Mouse (Mus musculus): Measurements from ENCODE around the gene Fancf. TPM values are rescaled to one million over a fixed set of nuclear protein-coding genes. Genes with fewer than 3 reads are reported as not detected.

Fancf gene
- total RNA-seq, 2 experiments from 2014 or later: 9.3 to 11.9 TPM

DNA sequence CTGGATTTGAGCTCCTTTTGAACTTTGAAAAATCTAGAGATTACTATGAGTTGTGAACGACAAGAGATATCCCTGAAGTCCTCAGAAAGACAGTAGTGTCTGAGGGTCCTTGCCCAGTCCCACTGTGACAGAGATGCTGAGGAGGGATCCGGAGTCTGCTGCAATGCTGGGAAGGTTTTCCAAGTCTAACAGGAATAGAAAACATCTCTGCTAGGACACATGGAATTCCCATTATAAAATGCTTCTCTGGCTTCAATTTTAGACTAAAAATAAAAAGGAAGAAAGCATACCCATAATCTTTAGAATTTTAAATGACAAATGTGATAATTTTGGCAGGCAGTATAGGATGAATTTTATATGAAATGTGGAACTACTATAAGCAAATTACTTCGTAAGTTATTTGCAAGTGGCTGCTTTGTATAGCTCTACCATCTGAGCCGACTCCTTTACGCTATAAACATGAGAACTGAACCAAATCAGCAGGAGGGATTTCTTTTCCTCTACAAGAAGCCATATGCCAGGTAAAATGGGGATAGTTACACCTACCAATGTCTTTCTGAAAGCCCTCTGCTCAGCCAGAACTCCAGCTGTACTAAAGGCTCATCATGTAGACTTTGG lies 10.1 kb downstream of the Fancf start:
- no peak for ATAC-seq (replicated peaks; ENCODE audit: low FRiP score, low TSS enrichment, poor library complexity, severe bottlenecking)

DNA sequence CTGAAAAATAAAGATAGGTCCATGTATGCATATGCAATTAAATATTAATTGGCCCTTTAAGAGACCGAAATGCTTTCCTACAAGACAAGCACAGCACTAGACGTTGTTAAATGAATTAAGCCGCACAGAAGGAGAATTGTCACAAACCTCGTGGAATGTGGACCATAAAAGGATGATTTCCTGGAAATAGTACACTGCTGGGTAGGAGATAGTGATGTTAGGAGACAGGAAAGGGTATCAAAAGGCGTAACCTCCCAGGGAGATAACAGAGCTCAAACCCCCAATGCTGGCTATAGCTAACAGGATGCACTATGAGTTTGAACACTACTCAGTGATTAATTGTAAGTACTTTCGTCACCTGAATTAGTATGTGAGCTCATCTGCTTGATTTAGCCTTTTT lies 11.2 kb downstream of the Fancf start:
- no peak for ATAC-seq (replicated peaks; ENCODE audit: low FRiP score, low TSS enrichment, poor library complexity, severe bottlenecking)

- no peak for ATAC-seq (replicated peaks; ENCODE audit: low FRiP score, low TSS enrichment, poor library complexity, severe bottlenecking)
Observed at GRCm38 (mm10) chr7:51840515-51840914, 21.6 kb downstream of the Fancf start.

GRCm38 (mm10) chr7:51831917-51832316 lies 30.1 kb downstream of the Fancf start:
- ATAC-seq (replicated peaks; ENCODE audit: low FRiP score, low TSS enrichment, poor library complexity, severe bottlenecking): no peak

GRCm38 (mm10) chr7:51823562-51824338 lies 38.3 kb downstream of the Fancf start:
- ATAC-seq (replicated peaks; ENCODE audit: low FRiP score, low TSS enrichment, poor library complexity, severe bottlenecking): no peak

DNA sequence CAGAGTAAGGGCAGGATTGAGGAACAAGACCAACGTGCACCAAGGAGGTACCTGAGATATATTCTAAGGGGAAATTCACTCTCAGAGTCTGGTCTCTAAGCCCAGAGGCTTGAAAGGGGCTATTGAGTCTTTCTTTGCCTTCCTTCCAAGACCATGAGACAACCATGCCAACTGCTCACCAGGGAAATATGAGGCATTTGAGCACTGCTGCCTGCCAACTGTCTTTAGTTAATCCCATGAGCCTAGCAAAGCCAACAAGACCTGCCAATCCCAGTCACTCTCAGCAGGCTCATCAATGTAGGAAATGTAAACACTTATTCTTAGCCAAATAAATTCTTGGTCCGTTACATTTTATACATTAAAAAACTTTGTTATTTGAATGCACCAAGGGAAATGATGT lies 40.6 kb downstream of the Fancf start:
- no peak for ATAC-seq (replicated peaks; ENCODE audit: low FRiP score, low TSS enrichment, poor library complexity, severe bottlenecking)

- ATAC-seq (replicated peaks; ENCODE audit: low FRiP score, low TSS enrichment, poor library complexity, severe bottlenecking): no peak
Observed at GRCm38 (mm10) chr7:51819891-51820290, 42.2 kb downstream of the Fancf start.

- ATAC-seq (replicated peaks; ENCODE audit: low FRiP score, low TSS enrichment, poor library complexity, severe bottlenecking): no peak
Observed at GRCm38 (mm10) chr7:51818251-51818974, 43.7 kb downstream of the Fancf start.

DNA sequence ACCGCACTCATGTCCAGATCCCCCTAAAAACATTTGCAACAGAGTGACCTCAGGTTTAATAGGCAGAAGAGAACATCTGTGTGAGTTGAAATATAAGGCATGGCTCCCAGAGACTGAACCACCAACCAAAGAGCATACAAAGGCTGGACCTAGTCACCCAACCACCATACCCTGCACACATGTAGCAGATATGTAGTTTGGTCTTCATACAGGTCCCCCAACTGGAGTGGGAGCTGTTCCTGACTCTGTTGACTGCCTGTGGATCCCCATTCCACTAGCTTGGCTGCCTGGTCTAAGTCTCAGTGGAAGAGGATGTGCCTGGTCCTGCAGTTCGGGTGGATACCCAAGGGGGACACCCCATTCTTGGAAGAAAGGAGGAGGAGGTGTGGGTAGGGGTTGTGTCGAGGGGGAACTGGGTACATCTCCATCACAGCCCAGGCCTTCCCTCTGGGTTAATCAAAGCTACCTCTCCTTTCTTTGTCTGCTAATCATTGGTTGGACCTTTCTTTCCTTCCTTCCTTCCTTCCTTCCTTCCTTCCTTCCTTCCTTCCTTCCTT lies 45.7 kb downstream of the Fancf start:
- no peak for ATAC-seq (replicated peaks; ENCODE audit: low FRiP score, low TSS enrichment, poor library complexity, severe bottlenecking)

- ATAC-seq (replicated peaks; ENCODE audit: low FRiP score, low TSS enrichment, poor library complexity, severe bottlenecking): no peak
Observed at GRCm38 (mm10) chr7:51815473-51816282, 46.4 kb downstream of the Fancf start.

Other genes starting within 250 kb of the Fancf start
- not detected in 2 replicates for gene Slc17a6, start 240.3 kb downstream of the Fancf start, total RNA-seq (2014; fragmentation: Nextera tagmentation)
- not detected in 2 replicates for gene Slc17a6, start 240.3 kb downstream of the Fancf start, total RNA-seq (2017)
- gene Gas2, start 252 bp downstream of the Fancf start, total RNA-seq (2014; fragmentation: Nextera tagmentation): 8.5 and 21.8 TPM in 2 replicates
- gene Gas2, start 252 bp downstream of the Fancf start, total RNA-seq (2017): 6.3 and 9.0 TPM in 2 replicates
- 22.7 and 26.2 TPM in 2 replicates for gene Svip, start 143.8 kb upstream of the Fancf start, total RNA-seq (2014; fragmentation: Nextera tagmentation)
- gene Svip, start 143.8 kb upstream of the Fancf start, total RNA-seq (2017): 16.6 and 21.8 TPM in 2 replicates
- not detected in 2 replicates for gene 1700015G11Rik, start 153.5 kb upstream of the Fancf start, total RNA-seq (2014; fragmentation: Nextera tagmentation)
- gene 1700015G11Rik, start 153.5 kb upstream of the Fancf start, total RNA-seq (2017): not detected in 2 replicates

All from megakaryocyte-erythroid progenitor cell, adult 5-6 weeks (primary cell).